Mouse (Mus musculus) intestine, embryonic 16.5 days (tissue): ENCODE measurements at regions not wholly inside any gene's neighbourhood (a gene's known extent, or its start where the extent isn't known, plus 50 kb on each side); places are given as distances from the start of the nearest gene placed in this dataset.

Experiments
- ATAC-seq: fragments of 200-750 bp; cut with Nextera tagmentation; 2 replicates; pipeline ENCODE4 v1.8.0; 2017; ENCODE audit warnings: moderate TSS enrichment, moderate library complexity
- H3K27ac ChIP-seq: fragments of 300-500 bp; sonication (generic); 2 replicates; pipeline ENCODE4 v1.5.1; 2014; ENCODE audit warnings: mild to moderate bottlenecking, low read length
- H3K27me3 ChIP-seq: fragments of 300-500 bp; sonication (generic); replicated peaks from 2 replicates; pipeline ENCODE4 v1.6.1; 2014; ENCODE audit warnings: low read length, control low read depth, mixed read lengths; ENCODE audit not compliant: control insufficient read depth, insufficient read depth
- H3K36me3 ChIP-seq: fragments of 300-500 bp; sonication (generic); 2 replicates; pipeline ENCODE4 v1.6.1; 2014; ENCODE audit warnings: low read length, control low read depth; ENCODE audit not compliant: control insufficient read depth, insufficient read depth
- H3K4me1 ChIP-seq: fragments of 300-500 bp; sonication (generic); 2 replicates; pipeline ENCODE4 v1.6.1; 2014; ENCODE audit warnings: low read length, control low read depth, mixed read lengths; ENCODE audit not compliant: control insufficient read depth, insufficient read depth
- H3K4me2 ChIP-seq: fragments of 300-500 bp; sonication (generic); 2 replicates; pipeline ENCODE4 v1.6.1; 2014; ENCODE audit warnings: low read depth, low read length, control low read depth
- H3K4me3 ChIP-seq: fragments of 300-500 bp; sonication (generic); 2 replicates; pipeline ENCODE4 v1.5.1; 2014; ENCODE audit warnings: mild to moderate bottlenecking, low read length
- H3K9ac ChIP-seq: fragments of 300-500 bp; sonication (generic); 2 replicates; pipeline ENCODE4 v1.6.1; 2014; ENCODE audit warnings: low read depth, low read length
- H3K9me3 ChIP-seq: fragments of 300-500 bp; sonication (generic); 2 replicates; pipeline ENCODE4 v1.6.1; 2016; ENCODE audit warnings: low read length, control low read depth; ENCODE audit not compliant: control insufficient read depth
- WGBS: fragments of 180-500 bp; shearing (Covaris S2); extraction: QIAGEN DNeasy Blood & Tissue Kit; methylation state at CpG from one replicate; pipeline ENCODE4 v1.1.7; 2014; 5-methylcytosine and 5-hydroxymethylcytosine counted together

- ATAC-seq, result peak; percentile 79
- no peak overlapping the region for H3K27ac ChIP-seq
- no peak overlapping the region for H3K4me3 ChIP-seq
- H3K4me2 ChIP-seq, result peak overlapping the region; percentile 23; the same call in 1 of the 2 replicates
- 23% methylated on average over 6 of the region's 6 CpGs for WGBS
- no peaks in the 10 kb centered on the region for H3K27me3 ChIP-seq
- no peaks in the 10 kb centered on the region for H3K36me3 ChIP-seq
- no peak overlapping the region for H3K9ac ChIP-seq
- no peaks in the 10 kb centered on the region for H3K9me3 ChIP-seq
- peaks cover 5% of the 10 kb centered on the region; the same call in 1 of the 2 replicates for H3K4me1 ChIP-seq
These were observed 112.8 kb upstream of the Zfp706 start for GRCm38 (mm10) chr15:37120381-37120780.

GRCm38 (mm10) chr15:37114119-37114518, 106.5 kb upstream of the Zfp706 start:
- H3K36me3 ChIP-seq, result no peaks in the 10 kb centered on the region
- 0 out of 2 replicates have a peak, but pooled peaks cover 3% of the 10 kb centered on the region for H3K9me3 ChIP-seq
- no peak overlapping the region for H3K4me3 ChIP-seq
- no peak overlapping the region for H3K4me2 ChIP-seq
- no peaks in the 10 kb centered on the region for H3K4me1 ChIP-seq
- H3K9ac ChIP-seq, result no peak overlapping the region
- no peaks in the 10 kb centered on the region for H3K27me3 ChIP-seq
- H3K27ac ChIP-seq, result no peak overlapping the region
- no peak for ATAC-seq
- WGBS, result 11% methylated on average over 8 of the region's 8 CpGs

- no peak for ATAC-seq
- H3K36me3 ChIP-seq, result no peaks in the 10 kb centered on the region
- H3K9ac ChIP-seq, result no peak overlapping the region
- 0 out of 2 replicates have a peak, but pooled peaks cover 3% of the 10 kb centered on the region for H3K9me3 ChIP-seq
- WGBS, result 95% methylated on average over 14 of the region's 14 CpGs
- H3K4me2 ChIP-seq, result no peak overlapping the region
- no peaks in the 10 kb centered on the region for H3K27me3 ChIP-seq
- no peak overlapping the region for H3K4me3 ChIP-seq
- H3K4me1 ChIP-seq, result no peaks in the 10 kb centered on the region
- H3K27ac ChIP-seq, result no peak overlapping the region
These were observed 102.9 kb upstream of the Zfp706 start for GRCm38 (mm10) chr15:37110462-37110861.

- no peak overlapping the region for H3K9ac ChIP-seq
- WGBS, result 67% methylated on average over 2 of the region's 2 CpGs
- H3K27me3 ChIP-seq, result no peaks in the 10 kb centered on the region
- H3K4me2 ChIP-seq, result no peak overlapping the region
- H3K4me1 ChIP-seq, result 0 out of 2 replicates have a peak, but pooled peaks cover 2% of the 10 kb centered on the region
- no peaks in the 10 kb centered on the region for H3K36me3 ChIP-seq
- no peak overlapping the region for H3K4me3 ChIP-seq
- no peak overlapping the region for H3K27ac ChIP-seq
- ATAC-seq, result no peak
- no peaks in the 10 kb centered on the region for H3K9me3 ChIP-seq
These were observed 94.5 kb upstream of the Zfp706 start for GRCm38 (mm10) chr15:37102035-37102555.

GRCm38 (mm10) chr15:37101419-37101818, 93.8 kb upstream of the Zfp706 start:
- no peak overlapping the region for H3K27ac ChIP-seq
- no peak overlapping the region for H3K4me3 ChIP-seq
- 88% methylated on average over 1 of the region's 1 CpGs for WGBS
- ATAC-seq, result no peak
- no peaks in the 10 kb centered on the region for H3K36me3 ChIP-seq
- no peak overlapping the region for H3K9ac ChIP-seq
- H3K4me2 ChIP-seq, result no peak overlapping the region
- H3K9me3 ChIP-seq, result no peaks in the 10 kb centered on the region
- 0 out of 2 replicates have a peak, but pooled peaks cover 2% of the 10 kb centered on the region for H3K4me1 ChIP-seq
- no peaks in the 10 kb centered on the region for H3K27me3 ChIP-seq

- Histone ChIP-seq H3K27ac (no peak overlapping the region), H3K9me3 (no peaks in the 10 kb centered on the region), H3K4me2 (no peak overlapping the region), H3K9ac (no peak overlapping the region), H3K27me3 (no peaks in the 10 kb centered on the region), H3K4me1 (0 out of 2 replicates have a peak, but pooled peaks cover 2% of the 10 kb centered on the region), H3K4me3 (no peak overlapping the region), H3K36me3 (no peaks in the 10 kb centered on the region)
- no peak for ATAC-seq
- 88% methylated on average over 6 of the region's 6 CpGs for WGBS
These were observed 93.3 kb upstream of the Zfp706 start for GRCm38 (mm10) chr15:37100767-37101288.

- Histone ChIP-seq H3K4me2 (peak overlapping the region; percentile 37; the same call in 1 of the 2 replicates), H3K9me3 (no peaks in the 10 kb centered on the region), H3K9ac (no peak overlapping the region), H3K36me3 (no peaks in the 10 kb centered on the region), H3K27me3 (no peaks in the 10 kb centered on the region), H3K27ac (no peak overlapping the region), H3K4me1 (0 out of 2 replicates have a peak, but pooled peaks cover 2% of the 10 kb centered on the region), H3K4me3 (peak overlapping the region; percentile 27)
- 30% methylated on average over 17 of the region's 17 CpGs for WGBS
- peak; percentile 79 for ATAC-seq
These were observed 92.6 kb upstream of the Zfp706 start for GRCm38 (mm10) chr15:37099927-37100766.

- Histone ChIP-seq H3K36me3 (no peaks in the 10 kb centered on the region), H3K4me3 (no peak overlapping the region), H3K9me3 (no peaks in the 10 kb centered on the region), H3K4me2 (no peak overlapping the region), H3K4me1 (0 out of 2 replicates have a peak, but pooled peaks cover 2% of the 10 kb centered on the region), H3K27ac (no peak overlapping the region), H3K27me3 (no peaks in the 10 kb centered on the region), H3K9ac (no peak overlapping the region)
- 81% methylated on average over 1 of the region's 1 CpGs for WGBS
- no peak for ATAC-seq
These were observed 91.6 kb upstream of the Zfp706 start for GRCm38 (mm10) chr15:37099176-37099575.

- 0 out of 2 replicates have a peak, but pooled peaks cover 2% of the 10 kb centered on the region for H3K4me1 ChIP-seq
- H3K27me3 ChIP-seq, result no peaks in the 10 kb centered on the region
- H3K9me3 ChIP-seq, result no peaks in the 10 kb centered on the region
- H3K27ac ChIP-seq, result no peak overlapping the region
- no peak for ATAC-seq
- H3K4me2 ChIP-seq, result no peak overlapping the region
- WGBS, result 93% methylated on average over 7 of the region's 7 CpGs
- no peak overlapping the region for H3K4me3 ChIP-seq
- no peak overlapping the region for H3K9ac ChIP-seq
- no peaks in the 10 kb centered on the region for H3K36me3 ChIP-seq
These were observed 89.9 kb upstream of the Zfp706 start for GRCm38 (mm10) chr15:37097426-37097825.
